Mouse (Mus musculus): ENCODE results near the gene Adora1.

The Adora1 gene

DNA sequence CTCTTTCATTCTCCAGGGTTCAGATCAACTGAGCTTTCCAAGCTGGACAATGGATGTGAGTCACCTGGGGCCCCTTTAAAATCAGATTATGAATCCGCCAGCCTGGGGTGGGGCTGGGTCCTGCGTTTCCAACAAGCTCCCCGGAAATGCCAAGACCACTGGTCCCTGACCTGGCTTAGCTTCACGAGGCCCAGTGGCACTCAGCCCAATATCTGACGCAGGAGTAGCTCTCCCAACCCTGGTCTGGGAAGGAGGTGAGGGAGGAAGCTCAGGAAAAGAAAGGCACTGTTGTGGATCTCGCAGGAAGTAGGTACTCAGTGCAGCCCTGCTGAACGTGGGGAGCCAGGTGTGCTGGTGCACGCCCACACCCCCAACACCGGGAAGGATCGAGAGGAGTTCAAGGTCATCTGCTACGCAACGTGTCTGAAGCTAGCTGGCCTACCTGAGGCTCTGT, 18.2 kb downstream of the Adora1 start:
- no peak for DNase-seq (ENCODE audit: extremely low spot score, low read depth, low spot score)

- no peak for DNase-seq (ENCODE audit: extremely low spot score, low read depth, low spot score)
Observed at GRCm38 (mm10) chr1:134216629-134216971, 18.6 kb downstream of the Adora1 start.

DNA sequence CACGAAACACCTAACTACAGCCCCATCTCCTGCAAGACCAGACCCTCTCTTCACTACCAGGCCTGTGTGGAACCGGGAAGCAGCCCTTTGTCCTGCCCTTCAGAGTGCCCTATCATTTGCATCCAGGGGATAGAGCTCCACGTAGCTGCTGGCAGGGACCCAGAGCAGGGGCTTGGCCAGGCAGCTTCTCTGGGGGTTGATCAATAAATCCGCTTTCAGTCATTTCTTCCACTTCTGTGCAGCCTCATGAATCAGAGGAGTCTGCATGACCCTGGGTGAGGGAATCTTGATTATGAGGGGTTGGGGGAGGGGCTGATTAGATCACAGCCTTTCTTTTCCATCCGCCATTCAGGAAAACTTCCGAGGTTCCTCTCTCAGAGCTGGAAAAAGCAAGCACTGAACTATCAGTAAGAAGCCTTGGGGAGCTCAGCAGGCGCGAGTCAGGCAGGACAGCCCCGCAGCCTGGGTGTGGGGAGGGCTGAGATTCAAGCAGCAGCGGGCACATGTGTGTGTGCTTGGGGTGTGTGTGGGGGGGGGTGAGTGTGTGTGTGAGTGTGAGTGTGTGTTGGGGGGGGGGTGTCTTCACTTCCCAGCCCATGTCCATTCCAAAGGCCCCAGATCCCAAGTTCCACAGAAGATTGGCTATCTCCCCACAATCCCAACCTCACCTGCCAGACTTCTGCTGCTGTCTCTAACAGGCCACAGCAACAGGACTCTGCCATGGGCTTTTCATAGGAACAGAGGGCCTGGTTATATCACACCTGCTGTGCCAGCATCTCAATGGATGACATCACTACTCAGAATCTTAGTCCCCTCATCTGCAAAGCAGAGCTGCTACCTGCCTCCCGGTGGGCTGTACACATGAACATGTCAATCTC, 19.2 kb downstream of the Adora1 start:
- no peak for DNase-seq (ENCODE audit: extremely low spot score, low read depth, low spot score)

DNA sequence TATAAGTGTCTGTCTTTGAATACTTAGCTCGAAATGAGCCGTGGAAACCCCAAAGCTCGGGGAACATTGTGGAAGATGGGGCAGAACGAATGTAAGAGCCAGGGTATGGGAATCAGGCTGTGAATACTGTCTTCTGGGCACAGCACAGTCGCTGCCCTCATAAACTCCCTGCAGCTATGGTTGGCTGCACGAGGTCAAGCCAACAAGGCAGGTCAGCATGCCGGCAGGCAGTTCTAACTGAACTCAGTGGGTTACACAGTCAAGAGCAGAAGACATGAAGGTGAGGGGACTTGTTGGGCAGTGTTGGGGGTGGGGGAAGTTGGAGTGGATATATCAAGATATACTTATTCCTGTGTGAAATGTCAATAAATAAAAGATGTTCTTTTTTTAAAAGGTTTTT, 20.2 kb downstream of the Adora1 start:
- no peak for DNase-seq (ENCODE audit: extremely low spot score, low read depth, low spot score)

DNA sequence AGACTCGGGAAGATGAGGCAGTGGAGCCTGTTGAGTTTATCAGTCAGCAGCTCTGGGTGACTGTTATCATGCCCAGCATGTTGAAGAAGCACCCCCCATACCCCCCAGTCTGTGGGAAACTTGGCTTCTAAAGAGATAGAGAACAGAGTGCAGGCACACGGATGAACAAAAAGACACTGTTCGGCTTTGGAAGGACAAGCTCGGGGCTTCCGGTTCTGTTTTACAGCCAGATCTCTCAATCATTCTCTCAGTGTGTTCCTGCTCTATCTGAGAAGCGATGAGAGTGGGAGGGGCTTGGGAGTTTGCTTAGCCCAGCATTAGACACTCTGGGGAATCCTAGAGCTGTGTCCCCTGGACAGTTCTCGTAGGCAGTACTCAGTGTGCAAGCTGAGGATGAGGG, 21.8 kb downstream of the Adora1 start:
- DNase-seq (ENCODE audit: extremely low spot score, low read depth, low spot score) = no peak

DNA sequence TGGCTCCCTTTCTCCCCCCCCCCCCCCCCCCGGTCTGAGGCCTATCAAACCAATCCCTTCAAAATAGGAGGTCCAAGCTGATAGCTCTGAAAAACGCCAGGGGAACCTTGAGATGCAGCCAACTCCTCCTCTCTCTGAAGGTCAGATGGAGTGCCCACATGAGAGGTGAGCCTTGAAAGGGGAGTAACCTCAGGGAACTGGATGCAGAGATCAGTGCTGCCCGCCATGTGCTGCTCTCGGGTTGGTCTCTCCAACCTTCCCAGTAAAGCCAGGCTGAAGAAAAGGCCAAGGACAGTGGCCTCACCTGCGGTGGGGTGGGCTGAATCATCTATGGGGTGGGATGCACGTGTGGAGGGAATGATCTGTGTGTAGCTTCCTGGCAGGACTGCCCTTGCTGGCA, 22.9 kb downstream of the Adora1 start:
- DNase-seq (ENCODE audit: extremely low spot score, low read depth, low spot score) = no peak

DNA sequence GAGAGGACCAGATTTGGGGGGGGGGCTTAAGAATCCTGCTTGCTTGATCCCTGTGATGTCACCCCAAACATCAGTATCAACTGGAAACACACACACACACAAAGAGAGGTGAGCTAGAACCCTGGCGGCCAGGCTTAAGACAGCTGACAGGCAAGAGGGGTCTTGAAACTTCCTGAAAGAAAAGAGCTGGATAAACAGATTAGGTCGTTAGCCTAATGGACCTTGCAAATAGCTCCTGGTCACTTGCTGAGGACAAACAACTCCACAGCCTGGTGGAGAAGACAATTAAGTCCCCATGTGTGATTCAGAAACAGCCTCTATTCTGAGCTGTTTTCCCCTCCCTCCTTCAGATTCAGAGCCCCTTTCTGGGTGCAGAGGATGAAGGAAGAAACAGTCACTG, 23.6 kb downstream of the Adora1 start:
- no peak for DNase-seq (ENCODE audit: extremely low spot score, low read depth, low spot score)

DNA sequence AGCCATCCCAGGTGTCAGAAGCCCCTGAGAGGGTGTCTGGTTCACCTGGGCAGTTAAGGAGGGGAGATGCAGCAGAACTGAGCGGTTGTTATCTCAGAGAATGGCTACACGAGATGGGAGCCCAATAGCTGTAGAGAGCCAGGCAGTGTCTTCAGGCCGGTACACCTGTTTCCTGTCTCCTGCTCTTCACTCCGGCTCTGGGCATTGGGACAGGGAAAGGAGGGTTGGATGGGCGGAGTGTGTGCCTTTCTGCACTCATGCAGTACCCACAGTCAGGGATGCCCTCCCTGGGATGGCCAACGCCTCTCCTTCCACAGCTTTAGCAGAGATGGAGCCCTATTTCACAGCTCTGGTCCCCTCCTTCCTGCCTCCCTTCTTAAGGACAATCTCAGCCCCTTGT, 24.2 kb downstream of the Adora1 start:
- no peak for DNase-seq (ENCODE audit: extremely low spot score, low read depth, low spot score)

DNA sequence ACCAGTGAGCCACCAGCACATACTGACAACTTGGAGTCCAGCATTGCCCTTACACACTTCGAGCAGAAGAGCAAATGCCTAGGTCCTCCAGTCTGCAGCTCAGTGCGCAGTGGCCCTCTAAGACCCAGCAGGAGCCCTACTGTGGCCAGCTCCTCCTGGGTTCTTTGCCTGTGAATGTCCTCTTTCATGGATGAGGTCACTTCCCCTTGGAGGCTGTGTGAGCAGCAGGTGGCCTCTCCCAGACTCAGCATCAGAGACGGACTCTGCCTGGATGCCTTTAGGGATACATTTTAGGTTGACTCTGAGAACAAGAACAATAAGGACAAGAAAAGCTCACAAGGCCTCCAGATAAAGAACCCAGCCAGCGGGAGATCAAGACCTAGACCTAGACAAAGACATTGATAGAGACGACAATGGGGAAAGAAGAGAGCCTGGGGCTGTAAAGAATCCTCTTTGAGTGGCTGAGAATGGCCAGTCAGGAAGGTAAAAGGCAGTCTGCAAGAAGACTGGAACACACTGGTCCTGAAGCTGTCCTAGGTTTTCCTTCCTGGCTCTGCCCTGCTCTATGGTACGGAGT, 25.0 kb downstream of the Adora1 start:
- DNase-seq (ENCODE audit: extremely low spot score, low read depth, low spot score) = no peak

DNA sequence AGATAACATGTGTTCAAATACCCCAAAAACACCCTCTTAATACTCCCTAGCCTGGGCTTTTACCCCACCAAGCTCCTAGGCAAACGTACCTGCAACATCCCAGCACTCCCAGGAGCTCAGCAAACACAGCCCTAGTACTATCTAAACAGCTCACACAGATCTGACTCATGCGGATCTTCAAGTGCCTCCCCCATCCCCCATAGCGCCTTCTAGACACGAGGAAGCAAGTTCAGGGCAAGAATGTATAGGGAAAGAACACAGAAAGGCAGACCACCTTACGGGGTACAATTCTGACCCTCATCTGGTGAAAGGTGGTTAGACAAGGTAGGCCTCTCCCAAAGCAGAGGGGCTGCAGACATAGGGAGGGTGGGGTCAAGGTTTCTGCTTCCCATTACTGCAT, 29.1 kb downstream of the Adora1 start:
- DNase-seq (ENCODE audit: extremely low spot score, low read depth, low spot score) = no peak

GRCm38 (mm10) chr1:134205296-134206018, 29.8 kb downstream of the Adora1 start:
- DNase-seq (ENCODE audit: extremely low spot score, low read depth, low spot score) = no peak

GRCm38 (mm10) chr1:134204230-134204629, 31.0 kb downstream of the Adora1 start:
- no peak for DNase-seq (ENCODE audit: extremely low spot score, low read depth, low spot score)

DNA sequence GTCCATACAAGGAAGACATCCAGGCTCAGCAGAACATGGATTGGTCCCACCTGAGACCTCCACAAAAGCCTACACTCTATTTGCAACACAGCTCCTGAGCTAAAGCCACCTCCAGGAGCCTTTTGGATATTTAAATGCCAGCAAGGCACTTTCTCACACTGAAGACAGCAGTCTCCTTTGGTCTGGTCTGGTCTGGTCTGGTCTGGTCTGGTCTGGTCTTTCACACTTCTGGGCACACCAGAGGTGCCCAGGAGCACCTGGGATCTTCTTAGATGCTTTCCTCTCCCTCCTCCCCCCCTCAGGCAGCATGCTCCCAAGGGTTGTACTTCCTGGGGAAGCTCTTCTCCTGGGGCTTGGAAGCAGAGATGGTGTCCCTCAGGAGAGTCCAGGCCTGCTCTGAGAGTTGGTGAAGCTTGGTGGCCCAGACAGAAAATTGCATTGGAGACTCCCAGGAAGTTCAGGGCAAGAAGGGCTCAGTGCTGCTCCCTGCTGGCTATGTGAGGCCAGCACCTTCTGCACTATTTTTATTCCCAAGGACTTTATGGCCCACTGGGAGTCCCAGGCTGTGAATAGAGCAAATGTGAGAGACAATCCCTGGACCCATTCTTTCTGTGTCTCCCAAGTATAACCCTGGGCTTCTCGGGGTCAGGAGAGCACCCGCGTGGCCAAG, 33.3 kb downstream of the Adora1 start:
- DNase-seq (ENCODE audit: extremely low spot score, low read depth, low spot score) = no peak

DNA sequence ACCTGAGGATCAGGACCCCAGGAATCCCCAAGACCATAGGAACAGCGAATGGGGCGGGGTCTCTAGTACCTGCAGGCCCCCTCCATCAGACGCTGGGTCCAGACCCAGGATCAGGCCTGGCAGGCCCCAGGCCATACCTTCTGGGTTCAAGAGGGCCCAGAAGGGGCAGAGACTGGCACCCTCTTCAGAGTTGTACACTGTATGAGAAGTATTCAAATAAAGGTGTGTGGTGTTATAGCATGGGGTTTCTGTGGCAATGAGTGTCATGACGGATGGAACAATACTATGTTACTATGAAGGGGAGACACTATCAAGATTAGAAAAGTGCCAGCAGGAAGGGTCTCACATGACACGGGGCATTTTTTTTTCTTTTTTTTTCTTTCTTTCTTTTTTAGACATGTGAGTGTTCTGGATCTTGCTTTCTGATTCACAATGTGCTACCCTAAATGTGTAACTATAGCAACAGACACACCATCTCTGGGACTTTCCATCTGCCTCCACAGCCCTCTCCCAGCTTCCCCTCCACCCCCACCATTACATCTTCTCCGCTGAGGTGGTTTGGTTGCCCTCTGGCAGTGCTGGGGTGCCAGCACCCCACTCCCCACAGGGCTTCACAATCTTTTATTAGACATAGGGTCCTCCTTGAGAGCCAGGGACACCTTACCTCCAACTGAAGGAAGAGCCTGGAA, 34.1 kb downstream of the Adora1 start:
- no peak for DNase-seq (ENCODE audit: extremely low spot score, low read depth, low spot score)

DNA sequence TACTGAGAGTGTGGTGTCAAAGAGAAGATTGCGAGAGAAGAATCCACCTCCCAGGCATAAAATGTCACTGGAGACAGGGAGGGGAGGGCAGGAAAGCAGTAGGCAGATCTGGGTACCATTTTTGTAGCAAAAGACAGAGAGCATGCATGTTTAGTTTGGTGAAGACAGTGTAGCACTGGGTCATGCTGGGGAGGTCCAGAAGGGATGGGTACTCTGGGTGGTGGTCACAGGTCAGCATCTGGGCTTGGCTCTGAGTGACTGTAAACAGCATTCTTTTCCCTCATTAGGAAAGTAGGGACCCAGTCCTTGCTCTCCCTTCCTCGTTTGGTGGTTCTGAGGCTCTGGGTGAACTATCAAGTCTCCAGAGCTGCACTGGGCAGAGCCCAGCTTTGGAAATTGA, 34.8 kb downstream of the Adora1 start:
- no peak for DNase-seq (ENCODE audit: extremely low spot score, low read depth, low spot score)

DNA sequence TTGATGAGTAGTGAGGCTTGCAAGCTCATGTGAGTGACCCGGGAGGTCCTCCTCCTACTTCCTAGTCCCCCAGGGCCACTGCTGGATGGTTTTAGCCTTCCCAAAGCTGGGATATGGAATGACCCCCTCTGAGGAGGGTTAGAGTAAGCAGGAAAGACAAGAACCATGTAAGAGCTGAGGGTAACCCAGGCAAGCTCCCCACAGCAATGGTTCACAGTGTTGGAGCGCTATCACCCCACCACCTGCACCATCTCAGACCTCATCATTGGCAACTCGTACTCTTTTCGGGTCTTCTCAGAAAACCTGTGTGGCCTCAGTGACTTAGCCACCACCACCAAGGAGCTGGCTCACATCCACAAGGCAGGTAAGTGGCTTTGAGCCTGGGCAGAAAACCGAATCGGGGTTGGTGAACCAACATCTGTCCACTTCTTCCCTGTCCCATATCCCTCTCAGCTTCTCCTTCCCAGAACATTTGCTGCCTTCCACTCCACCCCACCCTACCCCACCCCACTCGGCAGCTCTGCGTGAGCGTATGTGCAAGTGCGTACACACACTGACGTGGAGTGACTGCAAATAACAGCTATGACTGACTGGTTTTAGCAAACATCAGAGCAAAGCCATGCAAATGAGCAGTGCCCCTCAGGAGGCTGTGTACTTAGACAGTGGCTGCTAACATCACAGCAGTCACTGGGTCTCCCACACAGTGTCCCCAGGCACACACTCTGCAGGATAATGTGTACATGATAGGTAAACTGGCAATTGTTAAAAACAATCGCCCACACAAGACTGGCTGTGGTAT, 36.8 kb downstream of the Adora1 start:
- no peak for DNase-seq (ENCODE audit: extremely low spot score, low read depth, low spot score)

DNA sequence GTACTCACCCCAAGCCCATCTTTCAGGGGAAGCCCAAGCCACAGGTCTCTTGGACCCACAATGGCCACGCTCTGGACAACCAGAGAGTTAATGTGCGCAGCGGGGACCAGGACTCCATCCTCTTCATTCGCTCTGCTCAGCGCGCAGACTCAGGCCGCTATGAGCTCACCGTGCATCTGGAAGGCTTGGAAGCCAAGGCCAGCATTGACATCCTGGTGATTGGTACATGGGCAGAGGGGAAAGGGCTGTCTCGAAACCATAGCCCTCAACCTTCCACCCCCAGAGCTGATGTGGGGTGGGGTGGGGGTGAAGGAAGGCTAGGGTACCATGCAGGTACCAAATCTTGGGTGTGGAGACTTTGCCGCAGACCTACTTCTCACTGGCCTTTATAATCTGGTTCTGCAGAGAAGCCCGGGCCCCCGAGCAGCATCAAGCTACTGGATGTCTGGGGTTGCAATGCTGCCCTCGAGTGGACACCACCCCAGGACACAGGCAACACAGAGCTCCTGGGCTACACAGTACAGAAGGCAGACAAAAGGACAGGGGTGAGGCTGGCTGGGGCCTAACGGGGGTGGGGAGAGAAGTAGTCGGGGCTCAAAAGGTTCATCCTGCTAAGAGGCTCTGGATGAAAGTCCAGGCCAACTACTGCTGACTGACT, 37.8 kb downstream of the Adora1 start:
- no peak for DNase-seq (ENCODE audit: extremely low spot score, low read depth, low spot score)

GRCm38 (mm10) chr1:134196386-134196785, 38.8 kb downstream of the Adora1 start:
- no peak for DNase-seq (ENCODE audit: extremely low spot score, low read depth, low spot score)

DNA sequence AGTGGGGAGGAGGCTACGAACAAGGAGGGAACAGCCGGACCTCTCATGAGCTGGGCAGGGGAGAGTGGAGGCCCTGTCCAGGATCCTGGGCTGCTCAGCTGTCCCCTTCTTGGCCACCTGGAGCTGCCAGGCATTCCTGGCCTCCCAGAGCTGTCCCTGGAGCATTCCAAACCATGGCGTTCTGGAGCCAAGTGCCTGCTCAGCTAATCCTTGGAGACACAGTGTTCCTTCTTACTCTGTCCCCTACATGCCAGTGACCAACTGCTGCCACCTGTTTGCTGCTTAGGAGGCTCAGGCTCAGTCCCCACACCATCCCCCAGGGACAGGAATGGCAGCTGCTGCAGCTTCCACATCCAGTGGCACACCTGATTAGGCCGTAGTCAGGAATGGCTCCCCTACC, 39.3 kb downstream of the Adora1 start:
- DNase-seq (ENCODE audit: extremely low spot score, low read depth, low spot score) = no peak

GRCm38 (mm10) chr1:134195571-134195970, 39.7 kb downstream of the Adora1 start:
- no peak for DNase-seq (ENCODE audit: extremely low spot score, low read depth, low spot score)
